Mouse (Mus musculus) lung, postnatal 0 days (tissue): ENCODE results near the gene Man1c1. TPM values are rescaled to one million over a fixed set of nuclear protein-coding genes. Genes with fewer than 3 reads are reported as not detected.

Source experiments
- ATAC-seq: fragments of 200-750 bp; cut with Nextera tagmentation; 2 replicates; pipeline ENCODE4 v1.8.0; 2017; ENCODE audit warnings: moderate library complexity
- DNase-seq: peaks from one replicate; pipeline ENCODE4 v3.0.0-alpha.2; 2016; ENCODE audit warnings: low spot score
- H3K27ac ChIP-seq: fragments of 300-500 bp; sonication (generic); 2 replicates; pipeline ENCODE4 v1.5.1; 2014; ENCODE audit warnings: antibody characterized with exemption, mild to moderate bottlenecking, low read length, mixed read lengths
- H3K27me3 ChIP-seq: fragments of 300-500 bp; sonication (generic); replicated peaks from 2 replicates; pipeline ENCODE4 v1.6.1; 2014; ENCODE audit warnings: low read length, mixed read lengths; ENCODE audit not compliant: insufficient read depth
- H3K36me3 ChIP-seq: fragments of 300-500 bp; sonication (generic); 2 replicates; pipeline ENCODE4 v1.6.1; 2014; ENCODE audit warnings: low read length, mixed read lengths; ENCODE audit not compliant: insufficient read depth
- H3K4me1 ChIP-seq: fragments of 300-500 bp; sonication (generic); 2 replicates; pipeline ENCODE4 v1.6.1; 2014; ENCODE audit warnings: antibody characterized with exemption, low read depth, low read length, mixed read lengths; ENCODE audit not compliant: insufficient read depth
- H3K4me2 ChIP-seq: fragments of 300-500 bp; sonication (generic); replicated peaks from 2 replicates; pipeline ENCODE4 v1.6.1; 2014; ENCODE audit warnings: low read depth, mild to moderate bottlenecking, low read length, moderate library complexity, mixed read lengths
- H3K4me3 ChIP-seq: fragments of 300-500 bp; sonication (generic); 2 replicates; pipeline ENCODE4 v1.5.1; 2014; ENCODE audit warnings: low read depth, low read length
- H3K9ac ChIP-seq: fragments of 300-500 bp; sonication (generic); replicated peaks from 2 replicates; pipeline ENCODE4 v1.6.1; 2014; ENCODE audit warnings: low read depth, mild to moderate bottlenecking
- H3K9me3 ChIP-seq: fragments of 300-500 bp; sonication (generic); 2 replicates; pipeline ENCODE4 v1.6.1; 2016; ENCODE audit warnings: low read length, mixed read lengths
- CTCF ChIP-seq: IDR thresholded peaks from 2 replicates; pipeline ENCODE4 v1.5.1; 2016; ENCODE audit warnings: antibody characterized with exemption, mild to moderate bottlenecking
- EP300 ChIP-seq: IDR thresholded peaks from 2 replicates; pipeline ENCODE4 v1.6.1; 2016; ENCODE audit warnings: antibody characterized with exemption, mild to moderate bottlenecking, control low read depth
- WGBS: fragments of 180-500 bp; shearing (Covaris S2); extraction: QIAGEN DNeasy Blood & Tissue Kit; methylation state at CpG from one replicate; pipeline ENCODE4 v1.1.7; 2014; 5-methylcytosine and 5-hydroxymethylcytosine counted together
- polyA plus RNA-seq: library from polyadenylated mRNA; unstranded; fragments of >200 nt; fragmentation: Nextera tagmentation; extraction: Ambion mirVana; gene quantifications from 2 replicates; pipeline ENCODE4 v1.2.1, GENCODE M21; 2015

Gene Man1c1
- polyA plus RNA-seq, 1 experiment from 2014 or later = 3.0 TPM

DNA sequence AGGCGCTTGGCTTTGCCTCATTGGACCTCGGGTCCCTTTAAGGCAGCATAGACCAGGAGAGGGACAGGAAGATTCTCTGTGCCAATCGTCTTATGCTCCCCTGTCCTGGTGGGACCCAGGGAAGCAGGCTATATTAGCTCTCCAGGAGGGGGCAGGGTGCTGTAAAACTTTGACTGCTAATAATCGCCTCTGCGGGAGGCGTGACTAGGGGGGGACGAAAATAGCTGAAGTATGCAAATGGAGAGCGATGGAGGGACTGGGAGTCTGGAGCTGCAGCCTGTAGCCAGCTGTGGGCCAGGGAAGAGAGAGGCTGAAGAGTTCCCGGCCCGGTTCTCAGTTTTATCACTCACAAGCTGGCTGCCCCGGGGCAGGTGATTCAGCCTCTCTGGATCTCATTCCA lies 124.9 kb downstream of the Man1c1 start:
- Histone ChIP-seq H3K4me3 (no peak overlapping the region), H3K9me3 (no peaks in the 10 kb centered on the region), H3K27ac (no peak overlapping the region), H3K4me1 (no peaks in the 10 kb centered on the region; the same call in 1 of the 2 replicates), H3K4me2 (no peak overlapping the region), H3K36me3 (no peaks in the 10 kb centered on the region), H3K9ac (no peak overlapping the region), H3K27me3 (no peaks in the 10 kb centered on the region)
- WGBS = 15% methylated on average over 11 of the region's 11 CpGs
- DNase-seq = peak; percentile 53
- TF ChIP-seq CTCF = peak; percentile 56
- no peak for TF ChIP-seq EP300
- peak; percentile 69 for ATAC-seq

DNA sequence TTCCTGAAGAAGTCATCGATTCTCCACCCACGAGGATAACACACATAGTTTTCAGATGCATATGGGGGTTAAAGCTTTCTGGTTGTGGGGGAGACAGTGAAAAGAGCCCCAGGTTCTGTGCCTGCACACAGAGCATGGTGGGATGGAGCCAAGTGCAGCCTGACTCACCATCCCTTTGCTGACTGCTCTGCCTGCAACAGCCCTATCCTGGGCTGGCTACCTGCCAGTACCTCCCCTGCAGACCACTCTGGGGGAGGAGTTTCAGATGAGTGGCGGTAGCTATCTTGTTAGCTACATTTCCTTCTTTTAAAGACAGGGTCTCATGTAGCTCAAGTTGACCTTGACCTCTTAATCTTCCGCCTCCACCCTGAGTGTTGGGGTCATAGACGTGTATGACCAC lies 125.7 kb downstream of the Man1c1 start:
- H3K4me3 ChIP-seq = no peak overlapping the region
- WGBS = 58% methylated on average over 5 of the region's 5 CpGs
- H3K4me2 ChIP-seq = no peak overlapping the region

DNA sequence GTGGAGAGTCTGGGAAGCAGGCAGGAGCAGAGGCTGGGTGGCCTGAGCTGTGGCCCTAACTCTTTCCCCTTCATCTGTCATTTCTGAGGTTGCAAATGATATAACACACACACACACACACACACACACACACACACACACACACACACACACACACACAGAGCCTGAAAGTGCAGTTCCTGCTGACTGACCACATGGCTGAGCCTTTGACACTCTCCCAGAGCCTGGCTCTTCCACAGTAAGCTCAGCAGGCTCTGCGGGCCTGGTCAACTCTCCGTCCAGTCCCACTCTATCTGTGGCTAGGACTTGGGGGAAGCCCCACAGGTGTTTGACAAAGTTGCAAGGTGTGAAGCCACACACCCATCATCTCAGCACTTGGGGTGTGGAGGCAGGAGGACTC lies 126.8 kb downstream of the Man1c1 start:
- no peaks in the 10 kb centered on the region; the same call in 1 of the 2 replicates for H3K4me1 ChIP-seq
- DNase-seq (no peak), ATAC-seq (no peak)
- no peak overlapping the region for H3K4me3 ChIP-seq
- no peaks in the 10 kb centered on the region for H3K36me3 ChIP-seq
- TF ChIP-seq CTCF (no peak), EP300 (no peak)
- no peak overlapping the region for H3K27ac ChIP-seq
- no peaks in the 10 kb centered on the region for H3K27me3 ChIP-seq
- H3K4me2 ChIP-seq = no peak overlapping the region
- no peak overlapping the region for H3K9ac ChIP-seq
- no peaks in the 10 kb centered on the region for H3K9me3 ChIP-seq
- 79% methylated on average over 2 of the region's 2 CpGs for WGBS

More for the DNA sequence above, 125.7 kb downstream of the Man1c1 start:
- no peak for TF ChIP-seq EP300
- no peak for TF ChIP-seq CTCF
- no peaks in the 10 kb centered on the region for H3K9me3 ChIP-seq
- peak; percentile 17 for DNase-seq
- no peaks in the 10 kb centered on the region; the same call in 1 of the 2 replicates for H3K4me1 ChIP-seq
- ATAC-seq = no peak
- no peaks in the 10 kb centered on the region for H3K36me3 ChIP-seq
- no peaks in the 10 kb centered on the region for H3K27me3 ChIP-seq
- H3K9ac ChIP-seq = no peak overlapping the region
- no peak overlapping the region for H3K27ac ChIP-seq

DNA sequence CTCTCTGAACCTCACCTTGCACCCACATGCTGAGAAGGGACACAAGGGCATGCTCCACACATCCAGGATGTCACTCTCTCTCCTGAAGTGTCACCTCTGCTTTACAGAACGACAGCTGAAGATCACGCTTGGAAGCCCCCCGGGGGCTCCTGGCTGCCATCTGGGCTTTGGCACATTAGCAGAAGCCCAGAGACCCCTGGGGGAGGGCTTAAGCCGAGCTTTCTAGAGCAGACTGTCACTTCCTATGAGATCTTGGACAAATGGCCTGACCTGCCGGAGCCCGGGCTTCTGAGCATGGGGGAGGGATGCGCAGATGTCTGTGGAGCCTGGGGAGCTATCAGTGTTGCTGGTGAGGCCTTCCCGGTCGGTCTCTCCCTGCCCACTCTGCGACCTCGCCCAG lies 128.6 kb downstream of the Man1c1 start:
- H3K4me1 ChIP-seq = no peaks in the 10 kb centered on the region; the same call in 1 of the 2 replicates
- no peaks in the 10 kb centered on the region for H3K36me3 ChIP-seq
- H3K27ac ChIP-seq = no peak overlapping the region
- no peak for TF ChIP-seq EP300
- no peak for TF ChIP-seq CTCF
- H3K27me3 ChIP-seq = no peaks in the 10 kb centered on the region
- no peak overlapping the region for H3K4me2 ChIP-seq
- no peak overlapping the region for H3K4me3 ChIP-seq
- no peaks in the 10 kb centered on the region for H3K9me3 ChIP-seq
- WGBS = 52% methylated on average over 11 of the region's 11 CpGs
- ATAC-seq (no peak), DNase-seq (no peak)
- H3K9ac ChIP-seq = no peak overlapping the region

- no peaks in the 10 kb centered on the region for H3K9me3 ChIP-seq
- no peak overlapping the region for H3K27ac ChIP-seq
- H3K4me2 ChIP-seq = no peak overlapping the region
- H3K27me3 ChIP-seq = no peaks in the 10 kb centered on the region
- no peaks in the 10 kb centered on the region for H3K4me1 ChIP-seq
- H3K9ac ChIP-seq = no peak overlapping the region
- no peaks in the 10 kb centered on the region for H3K36me3 ChIP-seq
- H3K4me3 ChIP-seq = no peak overlapping the region
- DNase-seq (no peak), ATAC-seq (no peak)
- TF ChIP-seq EP300 (no peak), CTCF (no peak)
- 77% methylated on average over 24 of the region's 24 CpGs for WGBS
Measured at GRCm38 (mm10) chr4:134572449-134573300, 131.4 kb downstream of the Man1c1 start.

- no peak overlapping the region for H3K27ac ChIP-seq
- H3K4me3 ChIP-seq = no peak overlapping the region
- no peaks in the 10 kb centered on the region for H3K9me3 ChIP-seq
- H3K9ac ChIP-seq = no peak overlapping the region
- H3K36me3 ChIP-seq = no peaks in the 10 kb centered on the region
- DNase-seq (no peak), ATAC-seq (no peak)
- 81% methylated on average over 14 of the region's 14 CpGs for WGBS
- H3K27me3 ChIP-seq = no peaks in the 10 kb centered on the region
- no peak overlapping the region for H3K4me2 ChIP-seq
- TF ChIP-seq CTCF = no peak
- no peak for TF ChIP-seq EP300
- H3K4me1 ChIP-seq = no peaks in the 10 kb centered on the region
Measured at GRCm38 (mm10) chr4:134570704-134571451, 133.2 kb downstream of the Man1c1 start.
